Mouse (Mus musculus) fat pad, adult 2 months (tissue): ENCODE results near the gene Hes5.

Experiments
- DNase-seq: peaks from one replicate; pipeline ENCODE4 v3.0.0-alpha.2; 2011; ENCODE audit warnings: low read depth, low spot score; ENCODE audit errors: extremely low read depth

Hes5 gene

GRCm38 (mm10) chr4:154963901-154964580 is 3.3 kb downstream of the Hes5 start, which contains the start of gene Pank4:
Gene Pank4, plus strand, starts transcription at chr4:154964123.
- DNase-seq = no peak

GRCm38 (mm10) chr4:154964581-154965235 is 4.0 kb downstream of the Hes5 start:
- no peak for DNase-seq

DNA sequence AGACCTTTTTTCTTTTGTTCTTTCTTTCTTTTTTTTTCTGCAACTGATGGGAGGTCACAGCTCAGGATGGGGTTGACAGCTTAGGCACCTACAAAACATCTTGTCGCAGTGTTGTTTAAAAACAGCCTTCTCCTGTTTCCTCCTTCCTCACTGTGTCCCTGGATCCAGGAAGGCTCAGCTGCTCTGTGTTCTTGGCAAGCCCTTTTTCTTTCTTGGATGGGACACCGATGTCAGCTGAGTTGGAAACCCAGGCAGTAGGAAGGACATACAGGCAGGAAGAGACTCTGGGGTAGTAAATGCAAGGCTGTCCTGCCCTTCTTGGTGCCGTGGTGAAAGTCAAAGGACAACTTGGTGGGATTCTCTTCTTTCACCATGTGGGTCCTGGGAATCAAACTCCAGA is 5.1 kb downstream of the Hes5 start:
- no peak for DNase-seq

DNA sequence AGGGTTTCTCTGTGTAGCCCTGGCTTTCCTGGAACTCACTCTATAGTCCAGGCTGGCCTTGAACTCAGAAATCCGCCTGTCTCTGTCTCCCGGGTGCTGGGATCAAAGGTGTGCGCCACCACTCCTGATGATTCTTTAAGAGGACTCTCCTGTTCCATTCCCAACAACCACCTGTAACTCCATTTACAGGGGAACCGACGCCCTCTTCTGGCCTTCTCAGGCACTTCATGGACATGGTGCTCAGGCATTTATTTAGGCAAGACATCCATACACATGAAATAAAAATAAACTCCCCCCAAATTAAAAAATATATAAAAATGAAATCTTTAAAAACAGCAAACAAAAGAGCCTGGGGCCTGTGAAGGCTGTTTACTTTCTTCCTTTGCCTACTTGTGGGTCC is 6.5 kb downstream of the Hes5 start:
- DNase-seq = no peak

- no peak for DNase-seq
Observed at GRCm38 (mm10) chr4:154972546-154972945, 11.8 kb downstream of the Hes5 start.

- DNase-seq = no peak
Observed at GRCm38 (mm10) chr4:154974163-154974611, 13.5 kb downstream of the Hes5 start.

DNA sequence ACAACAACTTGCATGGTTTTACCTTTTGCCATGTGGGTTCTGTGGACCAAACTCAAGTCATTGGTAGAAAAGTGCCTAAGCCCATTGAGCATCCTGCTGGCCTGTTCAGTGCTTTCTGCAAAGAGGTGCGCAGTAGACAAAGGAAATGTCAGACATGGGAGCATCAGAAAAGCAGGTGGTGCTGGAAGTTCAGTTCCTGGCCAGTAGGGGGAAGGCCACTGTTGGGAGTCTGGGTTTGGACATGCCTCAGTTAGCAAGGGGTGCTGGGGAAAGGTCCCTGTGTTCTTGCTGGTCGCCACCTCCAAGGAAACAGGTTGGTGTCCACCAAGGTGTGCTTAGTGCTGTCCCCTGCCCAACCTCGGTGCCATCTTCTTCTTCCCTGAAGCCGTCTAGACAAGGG is 19.4 kb downstream of the Hes5 start:
- no peak for DNase-seq

- no peak for DNase-seq
Observed at GRCm38 (mm10) chr4:154981076-154981475, 20.4 kb downstream of the Hes5 start.

- no peak for DNase-seq
Observed at GRCm38 (mm10) chr4:154981530-154981929, 20.8 kb downstream of the Hes5 start.

DNA sequence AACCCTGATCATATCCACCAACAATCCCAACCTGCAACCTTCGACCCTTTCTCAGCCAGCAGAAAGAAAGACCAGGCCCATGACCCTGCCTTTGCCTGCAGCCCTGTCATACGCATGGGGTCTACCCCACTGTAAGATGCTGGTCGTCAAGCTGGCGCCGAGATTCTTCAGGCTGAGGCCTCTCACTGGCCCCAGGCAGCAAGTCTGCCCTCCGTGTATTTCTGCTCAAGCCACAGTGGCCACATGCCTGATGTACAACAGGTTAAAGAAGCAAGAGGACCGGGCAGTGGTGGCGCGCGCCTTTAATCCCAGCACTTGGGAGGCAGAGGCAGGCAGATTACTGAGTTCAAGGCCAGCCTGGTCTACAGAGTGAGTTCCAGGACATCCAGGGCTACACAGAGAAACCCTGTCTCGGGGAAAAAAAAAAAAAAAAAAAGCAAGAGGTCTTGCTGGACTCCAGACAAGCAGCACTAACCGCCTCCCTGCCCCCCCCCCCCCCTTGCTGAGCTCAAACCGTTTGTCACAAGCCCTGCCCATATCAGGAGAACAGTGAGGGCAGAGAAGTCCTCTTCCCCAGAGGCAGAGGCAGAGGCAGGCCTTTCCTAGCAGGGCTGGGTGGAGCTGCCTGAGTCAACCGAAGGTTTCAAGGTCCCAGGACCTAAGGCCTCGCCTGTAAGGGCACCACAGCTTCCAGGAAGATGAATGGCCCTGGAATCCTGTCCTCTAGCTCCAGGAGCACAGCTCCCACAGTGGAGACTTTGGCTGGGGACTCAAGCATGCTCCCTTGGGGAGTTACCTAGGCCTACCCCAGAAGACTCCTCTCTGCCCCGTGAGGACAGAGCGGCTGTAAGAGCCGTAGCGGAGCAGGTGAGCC is 21.8 kb downstream of the Hes5 start:
- no peak for DNase-seq

- DNase-seq = no peak
Observed at GRCm38 (mm10) chr4:154983767-154984166, 23.0 kb downstream of the Hes5 start.

GRCm38 (mm10) chr4:154985151-154985777 is 24.5 kb downstream of the Hes5 start:
- no peak for DNase-seq

- DNase-seq = no peak
Observed at GRCm38 (mm10) chr4:154986096-154986495, 25.4 kb downstream of the Hes5 start.

DNA sequence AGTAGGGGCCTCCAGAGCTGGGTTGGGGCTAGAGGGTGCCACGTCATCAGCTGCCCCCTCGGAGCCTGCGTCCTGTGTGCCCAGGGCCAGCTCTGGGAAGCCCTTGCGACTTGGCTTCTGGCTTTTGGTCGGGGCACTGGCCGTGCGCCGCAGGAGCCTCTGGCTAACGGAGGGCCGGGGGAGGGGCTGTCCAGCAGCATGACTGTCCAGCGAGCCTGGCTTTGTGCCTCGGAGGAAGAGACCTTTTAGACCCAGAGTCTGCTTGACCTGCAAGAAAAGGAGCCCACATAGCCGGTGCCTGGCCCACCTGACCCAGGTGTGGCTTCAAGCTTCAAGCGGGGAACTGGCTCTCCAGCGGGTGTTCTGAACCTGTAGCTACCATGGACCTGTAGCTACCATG is 26.0 kb downstream of the Hes5 start:
- no peak for DNase-seq

- no peak for DNase-seq
Observed at GRCm38 (mm10) chr4:154994876-154995275, 34.2 kb downstream of the Hes5 start.

GRCm38 (mm10) chr4:154996572-154997154 is 35.9 kb downstream of the Hes5 start:
- DNase-seq = no peak

- DNase-seq = no peak
Observed at GRCm38 (mm10) chr4:154999379-154999778, 38.7 kb downstream of the Hes5 start.

GRCm38 (mm10) chr4:155005278-155005677 is 44.6 kb downstream of the Hes5 start:
- DNase-seq = no peak

DNA sequence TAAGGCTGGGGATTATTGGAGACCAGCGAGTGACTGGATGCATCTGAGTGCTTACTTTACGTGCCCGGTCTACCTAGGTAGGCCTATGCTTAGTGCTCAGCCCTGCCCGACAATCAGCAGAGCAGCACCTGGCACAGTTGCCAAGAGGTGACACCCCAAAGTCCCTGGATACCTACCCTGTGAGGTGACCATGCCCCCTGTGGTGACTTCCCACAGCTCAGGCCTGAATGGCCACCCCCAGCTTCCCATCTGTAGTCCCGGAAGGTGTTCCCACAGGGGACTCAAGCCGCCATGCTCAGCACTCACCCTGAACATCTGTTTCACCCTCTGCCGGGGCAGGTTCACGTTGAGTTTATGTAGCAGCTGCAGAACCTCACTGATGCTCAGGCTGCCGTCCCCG is 45.6 kb downstream of the Hes5 start:
- no peak for DNase-seq

GRCm38 (mm10) chr4:155007641-155008040 is 46.9 kb downstream of the Hes5 start:
- DNase-seq = no peak

GRCm38 (mm10) chr4:155008075-155008474 is 47.4 kb downstream of the Hes5 start:
- DNase-seq = no peak
